Mouse (Mus musculus) lung, adult 2 months (tissue): ENCODE results near the gene Sh3bp1. TPM values are rescaled to one million over a fixed set of nuclear protein-coding genes. Genes with fewer than 3 reads are reported as not detected.

Experiments used
- DNase-seq: peaks from one replicate; pipeline ENCODE4 v3.0.0; 2022
- H3K4me1 ChIP-seq: fragments of 200-500 bp; 2 replicates; pipeline ENCODE4 v1.6.1; 2011; ENCODE audit warnings: low read length; ENCODE audit not compliant: control insufficient read depth, insufficient read depth
- H3K4me3 ChIP-seq: fragments of 200-500 bp; replicated peaks from 2 replicates; pipeline ENCODE3; 2011; ENCODE audit warnings: low read depth, mild to moderate bottlenecking, control low read depth, low read length; ENCODE audit errors: extremely low read depth
- CTCF ChIP-seq: fragments of 200-500 bp; IDR thresholded peaks from 2 replicates; pipeline ENCODE4 v1.5.1; 2011; ENCODE audit warnings: mild to moderate bottlenecking, low read length, control low read depth; ENCODE audit not compliant: insufficient read depth
- POLR2A ChIP-seq: fragments of 200-500 bp; IDR thresholded peaks from 2 replicates; pipeline ENCODE4 v1.6.1; 2011; ENCODE audit warnings: low read depth, mild to moderate bottlenecking, control low read depth, low read length, borderline replicate concordance; ENCODE audit errors: extremely low read depth
- WGBS: fragments of 180-500 bp; shearing (Covaris S2); methylation state at CpG from one replicate; pipeline ENCODE4 v1.1.7; 2018; 5-methylcytosine and 5-hydroxymethylcytosine counted together
- polyA plus RNA-seq: library from polyadenylated mRNA; depleted of rRNA; stranded (reverse); fragments of >200 nt; gene quantifications from 2 replicates; pipeline ENCODE4 v1.2.3, GENCODE M21; 2012

The Sh3bp1 gene
- polyA plus RNA-seq, 1 experiment: 92.6 TPM

DNA sequence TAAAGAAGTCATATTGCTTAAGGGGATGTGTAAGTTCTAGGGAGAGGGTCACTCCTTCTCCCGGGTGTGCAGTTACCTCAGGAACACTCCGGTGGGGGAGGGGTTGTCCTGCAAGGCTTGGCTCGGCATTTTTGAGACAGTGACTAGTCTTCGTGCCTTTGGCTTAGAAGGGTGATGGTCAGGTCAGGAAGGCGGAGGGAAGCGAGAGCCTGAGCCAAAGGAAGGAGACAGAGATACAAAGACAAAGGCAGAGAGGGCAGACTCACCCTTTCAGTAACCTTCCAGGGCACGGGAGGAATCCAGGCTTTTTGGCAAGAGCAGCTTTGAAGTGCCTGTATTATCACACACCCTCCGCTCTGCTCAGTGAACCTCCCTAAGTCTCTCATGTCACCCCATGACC, 25.6 kb downstream of the Sh3bp1 start:
- H3K4me1 ChIP-seq: peaks cover 6% of the 10 kb centered on the region
- 30% methylated on average over 8 of the region's 8 CpGs for WGBS
- DNase-seq: no peak
- TF ChIP-seq CTCF (no peak), POLR2A (no peak)
- H3K4me3 ChIP-seq: no peak overlapping the region

DNA sequence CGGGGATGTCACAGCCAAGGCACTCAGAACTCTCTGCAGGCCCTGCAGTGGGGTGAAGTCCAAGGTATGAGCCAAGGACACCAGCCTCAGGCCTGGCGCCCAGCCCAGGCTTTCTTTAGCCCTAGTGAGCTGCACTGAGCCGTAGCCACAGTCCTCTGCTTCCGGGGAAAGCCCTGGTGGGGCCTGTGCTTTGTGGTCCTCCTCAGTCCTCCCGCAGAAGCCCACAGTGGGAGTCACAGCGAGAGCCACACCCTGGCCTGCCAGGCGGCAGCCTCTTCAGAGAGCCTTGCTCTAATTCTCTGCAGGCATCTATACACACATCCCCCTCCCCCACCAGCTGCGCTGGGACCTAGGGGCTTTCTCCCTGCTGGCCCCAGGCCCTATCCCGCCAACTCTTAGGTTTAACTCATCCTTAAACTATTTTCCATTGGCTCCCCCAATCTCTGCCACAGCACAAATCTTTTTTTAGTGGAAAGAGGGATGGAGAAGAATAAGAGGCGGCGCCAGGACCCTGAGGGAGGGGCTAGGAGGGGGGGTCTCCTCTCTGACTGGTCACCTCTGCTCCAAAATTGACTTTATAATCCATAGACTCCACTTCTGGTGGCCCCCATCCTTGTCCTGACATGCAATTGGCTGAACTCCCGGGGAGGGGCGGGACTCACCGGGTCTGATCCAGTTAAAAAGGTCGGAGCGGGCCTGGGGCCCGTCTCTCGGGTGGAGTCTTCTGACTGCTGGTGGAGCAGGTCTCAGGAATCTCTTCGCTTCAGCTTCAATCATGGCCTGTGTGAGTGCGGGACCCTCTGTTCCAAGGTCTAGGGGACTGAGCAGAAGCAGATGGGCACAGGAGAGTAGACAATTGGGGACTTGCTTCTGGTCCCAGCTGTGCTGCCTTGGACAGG, 26.7 kb downstream of the Sh3bp1 start, which contains the start of gene Lgals1:
TSS of gene Lgals1 (plus strand) at position 705 of the 899 bp plus-strand sequence.
- H3K4me3 ChIP-seq: peak within 1 kb of the TSS; percentile 72
- peak; percentile 67 for DNase-seq
- H3K4me1 ChIP-seq: peaks cover 6% of the 10 kb centered on the region
- WGBS: 8% methylated on average over 20 of the region's 20 CpGs
- TF ChIP-seq CTCF (no peak), POLR2A (peak; percentile 77; the same call in 1 of the 2 replicates)

DNA sequence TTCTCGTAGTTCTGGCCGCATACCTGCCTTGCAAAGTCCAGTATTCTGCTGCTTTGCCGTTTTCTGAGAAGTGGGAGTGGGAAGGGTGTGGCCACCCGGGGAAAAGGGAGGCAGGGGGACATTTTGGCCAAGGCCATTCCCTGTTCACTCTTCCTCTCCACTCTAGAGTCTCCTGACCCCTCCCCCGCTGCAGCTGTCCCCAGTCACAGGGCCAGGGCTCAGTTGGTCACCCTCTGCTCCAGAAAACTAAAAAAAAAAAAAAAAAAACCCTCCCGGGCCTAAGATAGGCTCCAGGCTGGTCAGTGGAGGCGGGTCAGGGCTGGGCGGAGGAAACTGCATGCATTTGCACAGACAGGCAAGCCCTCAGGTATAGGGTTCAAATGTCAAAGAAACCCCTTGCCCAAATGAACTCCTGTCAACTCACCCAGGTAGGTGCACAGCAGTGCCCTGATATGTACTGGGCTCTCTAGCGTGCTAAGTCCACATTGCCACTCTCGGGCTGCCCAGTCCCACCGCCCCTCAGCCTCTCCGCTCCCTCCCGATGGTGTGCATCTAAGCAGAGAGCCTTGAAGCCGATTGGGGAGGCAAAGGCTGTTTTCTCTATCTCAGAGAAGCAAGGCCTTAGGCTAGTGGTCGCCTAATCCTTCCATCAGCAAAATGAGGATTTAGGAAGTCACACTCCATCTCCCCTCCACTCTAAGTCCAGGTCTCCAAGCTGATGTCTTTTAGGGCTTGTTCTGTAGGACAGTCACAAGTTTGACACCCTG, 27.6 kb downstream of the Sh3bp1 start:
- TF ChIP-seq POLR2A (no peak), CTCF (no peak)
- H3K4me1 ChIP-seq: peaks cover 6% of the 10 kb centered on the region
- peak overlapping the region; percentile 72 for H3K4me3 ChIP-seq
- WGBS: 28% methylated on average over 15 of the region's 15 CpGs
- DNase-seq: peak; percentile 17

DNA sequence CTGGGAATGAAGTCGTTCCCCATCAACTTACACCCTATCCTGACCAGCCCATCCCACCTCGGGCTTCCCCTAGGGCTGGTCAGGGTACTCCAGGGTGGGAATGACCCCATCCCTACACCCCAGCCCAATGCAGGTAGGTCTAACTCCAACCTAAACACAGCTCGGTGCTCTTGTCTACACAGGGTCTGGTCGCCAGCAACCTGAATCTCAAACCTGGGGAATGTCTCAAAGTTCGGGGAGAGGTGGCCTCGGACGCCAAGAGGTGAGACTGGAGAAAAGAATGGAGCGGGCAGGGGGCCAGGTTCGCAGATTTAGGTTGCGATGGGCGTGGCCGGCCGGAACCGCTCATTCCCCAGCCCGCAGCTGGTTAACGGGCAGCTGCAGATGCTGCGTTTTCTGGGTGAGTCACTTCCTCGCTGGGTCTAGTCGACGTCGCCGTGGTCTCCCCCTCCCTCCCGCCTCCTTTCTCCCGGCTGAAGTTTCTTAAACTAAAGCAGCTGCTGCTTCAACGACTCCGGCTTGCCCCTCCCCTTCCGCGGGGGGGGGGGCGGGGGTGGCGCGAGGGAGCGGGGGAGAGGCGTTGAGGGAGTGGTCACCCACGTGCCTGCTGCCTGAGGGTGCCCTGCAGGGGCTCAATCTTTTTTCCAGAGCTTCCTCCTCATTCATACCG, 28.4 kb downstream of the Sh3bp1 start:
- peak; percentile 50 for DNase-seq
- peaks cover 6% of the 10 kb centered on the region for H3K4me1 ChIP-seq
- under 1% methylated on average over 33 of the region's 35 CpGs for WGBS
- peak overlapping the region; percentile 65 for H3K4me3 ChIP-seq
- no peak for TF ChIP-seq CTCF
- peak; percentile 52; the same call in 1 of the 2 replicates for TF ChIP-seq POLR2A

DNA sequence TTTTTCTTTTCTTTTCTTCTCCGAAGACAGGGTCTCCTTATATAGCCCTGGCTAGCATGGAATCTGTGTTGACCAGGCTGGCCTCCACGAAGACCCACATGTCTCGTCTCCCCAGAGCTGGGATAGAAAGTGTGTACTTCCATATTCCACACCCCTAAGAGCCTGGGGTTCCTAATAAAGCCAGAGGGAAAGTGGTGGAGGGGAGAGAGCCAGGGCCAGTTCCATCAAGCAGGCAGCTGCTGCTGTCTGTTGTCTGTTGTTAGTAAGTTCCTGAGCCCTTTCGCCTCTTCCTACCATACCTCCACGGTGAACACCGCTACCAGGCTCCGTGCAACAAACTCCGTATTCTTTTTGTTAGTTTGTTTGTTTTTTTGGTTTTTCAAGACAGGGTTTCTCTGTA, 29.0 kb downstream of the Sh3bp1 start:
- 43% methylated on average over 8 of the region's 8 CpGs for WGBS
- DNase-seq: no peak
- Histone ChIP-seq H3K4me1 (peaks cover 6% of the 10 kb centered on the region), H3K4me3 (no peak overlapping the region)
- TF ChIP-seq CTCF: no peak
- TF ChIP-seq POLR2A: no peak

DNA sequence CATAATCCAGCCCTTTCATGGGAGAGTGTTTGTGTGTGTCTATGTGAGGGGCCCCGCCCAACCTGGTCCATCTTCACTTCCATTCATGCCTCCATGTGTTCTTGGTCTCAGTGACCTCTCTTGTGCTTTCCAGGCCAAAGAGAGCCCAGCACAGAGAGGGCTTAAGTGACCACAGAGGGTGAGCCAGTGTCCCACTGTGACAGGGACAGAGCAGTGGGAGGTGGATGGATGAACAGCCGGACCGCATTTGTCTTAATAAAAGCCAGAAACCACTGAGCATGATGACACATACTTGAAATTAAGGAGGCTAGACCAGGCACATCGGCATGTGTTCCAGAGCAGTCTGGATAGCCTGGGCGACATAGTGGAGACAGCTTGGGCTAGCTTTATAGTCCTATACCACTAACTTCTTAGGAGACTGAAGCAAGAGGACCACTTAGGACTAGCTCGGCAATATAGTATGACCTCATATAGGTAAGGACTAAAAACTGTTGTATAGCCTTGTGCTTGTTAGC, 30.7 kb downstream of the Sh3bp1 start:
- Histone ChIP-seq H3K4me1 (peaks cover 6% of the 10 kb centered on the region), H3K4me3 (no peak overlapping the region)
- TF ChIP-seq POLR2A (no peak), CTCF (no peak)
- WGBS: 92% methylated on average over 6 of the region's 6 CpGs
- DNase-seq: no peak

DNA sequence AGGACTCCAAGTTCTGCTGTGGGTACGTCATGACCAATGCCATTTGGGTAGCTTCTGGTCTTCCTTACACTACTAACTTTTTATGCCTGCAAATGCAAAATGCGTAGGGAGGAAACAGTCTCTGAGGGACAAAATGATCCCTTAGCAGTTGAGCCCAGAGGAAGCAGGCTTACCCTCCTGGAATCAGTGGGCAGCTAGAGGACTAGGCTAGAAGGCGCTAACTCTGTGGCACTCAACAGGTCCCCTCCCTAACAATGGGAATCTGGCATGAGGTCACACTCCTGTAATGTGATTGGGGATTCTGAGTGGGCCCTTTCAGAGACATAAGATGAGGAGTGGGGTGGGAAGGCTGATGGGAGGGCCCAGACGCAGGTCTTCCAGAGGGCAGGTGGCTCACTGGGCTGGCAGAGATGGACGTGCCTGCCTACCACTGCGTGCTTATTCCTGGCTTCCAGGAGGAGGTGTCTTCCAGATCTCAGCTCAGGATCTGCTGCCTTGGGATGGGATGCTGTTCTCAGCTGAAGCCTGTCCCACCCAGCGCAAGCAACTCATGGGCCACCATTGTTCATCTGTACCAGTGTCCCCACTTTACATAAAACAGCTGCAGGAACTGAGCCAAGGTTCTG, 31.3 kb downstream of the Sh3bp1 start:
- Histone ChIP-seq H3K4me3 (no peak overlapping the region), H3K4me1 (peaks cover 8% of the 10 kb centered on the region)
- TF ChIP-seq CTCF (no peak), POLR2A (no peak)
- DNase-seq: no peak
- 83% methylated on average over 7 of the region's 7 CpGs for WGBS

DNA sequence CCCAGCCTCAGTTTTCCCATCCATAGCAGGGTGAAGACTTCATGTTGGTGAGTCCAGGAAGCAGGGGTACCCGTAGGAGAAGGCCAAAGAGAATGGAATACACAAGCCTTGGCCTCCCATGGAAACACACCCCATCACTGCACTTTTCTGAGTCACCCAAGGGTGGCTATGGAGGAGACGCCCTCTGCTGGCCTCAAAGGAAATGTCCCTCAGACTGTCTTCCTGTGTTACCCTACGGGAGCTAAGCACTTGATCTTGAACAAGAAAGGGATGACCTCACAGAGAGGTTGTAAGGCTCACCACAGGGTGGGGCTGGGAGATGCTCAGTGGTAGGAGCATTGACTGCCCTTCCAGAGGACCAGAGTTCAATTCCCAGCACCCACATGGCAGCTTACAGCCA, 32.0 kb downstream of the Sh3bp1 start:
- WGBS: 4% methylated on average over 3 of the region's 3 CpGs
- no peak for DNase-seq
- Histone ChIP-seq H3K4me3 (no peak overlapping the region), H3K4me1 (peaks cover 8% of the 10 kb centered on the region)
- TF ChIP-seq CTCF (peak; percentile 79), POLR2A (no peak)
